17 mouse cellular contexts compared by ENCODE assay signal in the genomic region with DNA sequence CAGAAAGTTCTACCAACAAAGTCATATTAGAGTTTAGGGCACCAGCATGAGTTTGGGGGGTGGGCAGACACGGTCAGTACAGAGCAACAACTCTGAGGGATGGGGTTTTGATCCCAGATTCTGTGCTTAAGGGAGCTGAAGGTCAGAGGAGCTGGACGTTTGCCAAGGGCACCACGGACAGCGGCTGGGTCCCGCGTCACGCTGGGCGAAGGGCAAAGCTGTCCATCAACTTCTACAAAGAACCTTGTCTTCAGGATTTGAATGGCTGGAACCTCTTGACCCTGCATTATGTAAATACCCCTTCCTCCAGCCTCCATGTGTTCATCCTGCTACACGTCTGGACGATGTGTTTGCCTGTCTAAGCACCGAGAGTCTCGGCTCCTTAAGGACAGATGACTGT. TPM values are rescaled to one million over a fixed set of nuclear protein-coding genes. Genes with fewer than 3 reads are reported as not detected.
A peak's percentile ranks its signal among the peaks of the same experiment; 100 is the strongest.
DNase-seq lines count a peak whose midpoint lies in the region; ATAC-seq and TF ChIP-seq lines count a peak whose summit lies in the region.
"Had no signal": no experiment of that assay in that cellular context is flagged by ENCODE, and none has a peak within 500 bp of the region (broad histone marks: within the 10 kb centered on the region; RNA-seq: fewer than 3 reads in every experiment).

No protein-coding gene starts in this region.

- intact Hi-C loops in heart, postnatal 25 days (cut with DNase I): no loop called here

- H3K9ac ChIP-seq in kidney, embryonic 16.5 days (replicated peaks; ENCODE audit: low read length): no peak overlapping the region
- H3K9ac ChIP-seq in forebrain, postnatal 0 days: no peak overlapping the region
- H3K9ac ChIP-seq in forebrain, embryonic 14.5 days (ENCODE audit: low read length): no peak overlapping the region
- H3K9ac ChIP-seq: embryonic facial prominence, embryonic 12.5 days; forebrain, embryonic 13.5 days; heart, embryonic 13.5 days; hindbrain, embryonic 15.5 days; liver, embryonic 13.5 days had no signal

- H3K4me2 ChIP-seq in kidney, embryonic 16.5 days (replicated peaks; ENCODE audit: low read depth, low read length): no peak overlapping the region
- no peak overlapping the region for H3K4me2 ChIP-seq in forebrain, postnatal 0 days (ENCODE audit: low read depth)
- no peak overlapping the region for H3K4me2 ChIP-seq in forebrain, embryonic 14.5 days (ENCODE audit: low read length)
- H3K4me2 ChIP-seq: embryonic facial prominence, embryonic 12.5 days; forebrain, embryonic 13.5 days; heart, embryonic 13.5 days; hindbrain, embryonic 15.5 days; liver, embryonic 13.5 days had no signal

- no peak for ATAC-seq in kidney, embryonic 16.5 days (ENCODE audit: low FRiP score, low TSS enrichment)
- no peak for ATAC-seq in forebrain, postnatal 0 days
- no peak for ATAC-seq in forebrain, embryonic 14.5 days
- ATAC-seq: CD4-positive, CD25-positive, alpha-beta regulatory T cell, adult 4 months; forebrain, embryonic 13.5 days had no signal

- H3K9me3 ChIP-seq in kidney, embryonic 16.5 days (ENCODE audit: low read length): no peaks in the 10 kb centered on the region
- no peaks in the 10 kb centered on the region for H3K9me3 ChIP-seq in forebrain, postnatal 0 days (ENCODE audit: low read length)
- no peaks in the 10 kb centered on the region for H3K9me3 ChIP-seq in forebrain, embryonic 14.5 days (replicated peaks; ENCODE audit: control insufficient read depth, low read length)
- H3K9me3 ChIP-seq: embryonic facial prominence, embryonic 12.5 days; forebrain, embryonic 13.5 days; heart, embryonic 13.5 days; hindbrain, embryonic 15.5 days; liver, embryonic 13.5 days; megakaryocyte, embryonic 14.5 days had no signal

- H3K27ac ChIP-seq in kidney, embryonic 16.5 days (ENCODE audit: low read length): no peak overlapping the region
- H3K27ac ChIP-seq in forebrain, postnatal 0 days (ENCODE audit: low read depth, low read length): no peak overlapping the region
- H3K27ac ChIP-seq in forebrain, embryonic 14.5 days (ENCODE audit: low read depth, low read length): no peak overlapping the region
- H3K27ac ChIP-seq: embryonic facial prominence, embryonic 12.5 days; forebrain, embryonic 13.5 days; gastrocnemius, adult 2 months; heart, embryonic 13.5 days; hindbrain, embryonic 15.5 days; liver, embryonic 13.5 days had no signal

- no peaks in the 10 kb centered on the region for H3K36me3 ChIP-seq in kidney, embryonic 16.5 days (ENCODE audit: insufficient read depth, low read length)
- H3K36me3 ChIP-seq in forebrain, postnatal 0 days (ENCODE audit: insufficient read depth): no peaks in the 10 kb centered on the region
- H3K36me3 ChIP-seq in forebrain, embryonic 14.5 days (ENCODE audit: control insufficient read depth, insufficient read depth, low read length): no peaks in the 10 kb centered on the region
- H3K36me3 ChIP-seq: embryonic facial prominence, embryonic 12.5 days; heart, embryonic 13.5 days; hindbrain, embryonic 15.5 days; liver, embryonic 13.5 days had no signal

- peak; percentile 39 for DNase-seq in kidney, adult 18-20 months
- peak; percentile 17 for DNase-seq in 416B (ENCODE audit: low read depth)
- DNase-seq in adrenal gland, adult 18-20 months (ENCODE audit: low spot score in 2 of 2): peak; percentile 54 to 68
- DNase-seq in kidney, adult 8-10 months: peak; percentile 15 to 31
- DNase-seq in forebrain, postnatal 0 days: no peak
- DNase-seq in forebrain, embryonic 14.5 days (ENCODE audit: low spot score): no peak
- DNase-seq in heart, postnatal 25 days (ENCODE audit: low spot score): no peak
- DNase-seq: cerebellum, adult 2 months; gastrocnemius, adult 2 months; liver, embryonic 13.5 days had no signal

- WGBS in kidney, embryonic 16.5 days: 62% methylated on average over 12 of the region's 12 CpGs
- WGBS in forebrain, postnatal 0 days: 59% methylated on average over 12 of the region's 12 CpGs
- 65% methylated on average over 12 of the region's 12 CpGs for WGBS in forebrain, embryonic 14.5 days

- TF ChIP-seq CTCF in forebrain, postnatal 0 days (IDR thresholded peaks at IDR 0.05; ENCODE audit: low read depth): no peak

- H3K27me3 ChIP-seq in kidney, embryonic 16.5 days (ENCODE audit: insufficient read depth, low read length): no peaks in the 10 kb centered on the region
- H3K27me3 ChIP-seq in forebrain, postnatal 0 days (ENCODE audit: insufficient read depth, low read length): no peaks in the 10 kb centered on the region
- no peaks in the 10 kb centered on the region for H3K27me3 ChIP-seq in forebrain, embryonic 14.5 days (replicated peaks; ENCODE audit: control insufficient read depth, insufficient read depth, low read length)
- H3K27me3 ChIP-seq: embryonic facial prominence, embryonic 12.5 days; forebrain, embryonic 13.5 days; hindbrain, embryonic 15.5 days had no signal

- H3K4me1 ChIP-seq in kidney, embryonic 16.5 days (ENCODE audit: insufficient read depth, low read length): no peaks in the 10 kb centered on the region
- no peaks in the 10 kb centered on the region for H3K4me1 ChIP-seq in forebrain, postnatal 0 days (ENCODE audit: insufficient read depth)
- no peaks in the 10 kb centered on the region for H3K4me1 ChIP-seq in forebrain, embryonic 14.5 days (ENCODE audit: control insufficient read depth, insufficient read depth, low read length)
- H3K4me1 ChIP-seq: embryonic facial prominence, embryonic 12.5 days; forebrain, embryonic 13.5 days; hindbrain, embryonic 15.5 days; liver, embryonic 13.5 days; megakaryocyte, embryonic 14.5 days had no signal

- no peak overlapping the region for H3K4me3 ChIP-seq in kidney, embryonic 16.5 days (ENCODE audit: low read length)
- H3K4me3 ChIP-seq in forebrain, postnatal 0 days (ENCODE audit: low read depth, low read length): no peak overlapping the region
- no peak overlapping the region for H3K4me3 ChIP-seq in forebrain, embryonic 14.5 days (ENCODE audit: low read depth, low read length)
- H3K4me3 ChIP-seq: embryonic facial prominence, embryonic 12.5 days; forebrain, embryonic 13.5 days; gastrocnemius, adult 2 months; heart, embryonic 13.5 days; hindbrain, embryonic 15.5 days; liver, embryonic 13.5 days; megakaryocyte, embryonic 14.5 days had no signal

RNA-seq across cellular contexts. Expression of gene Cfap298, which starts 35.4 kb away (rescaled TPM):
- 43.0 and 44.0 TPM in 2 replicates for polyA plus RNA-seq in kidney, embryonic 16.5 days (2015; fragmentation: Nextera tagmentation; extraction: Ambion mirVana)
- 10 to 100 TPM; 27.5 to 37.6 TPM for total RNA-seq in adrenal gland, adult 18-20 months (2021)
- 28.0 and 28.6 TPM in 2 replicates for total RNA-seq in forebrain, postnatal 0 days (2014; rRNA removed)
- polyA plus RNA-seq in forebrain, postnatal 0 days (2015; fragmentation: Nextera tagmentation; extraction: Ambion mirVana): 73.4 and 79.6 TPM in 2 replicates
- polyA plus RNA-seq in forebrain, embryonic 14.5 days (2014; fragmentation: Nextera tagmentation; extraction: Ambion mirVana): 49.0 and 60.0 TPM in 2 replicates
- total RNA-seq in heart, postnatal 25 days (2021): 10 to 100 TPM; 20.8 to 23.3 TPM

Comparison
In these comparisons a context has a peak if more than half of its experiments do, and no peak if none do; other contexts are left out.
1. DNase-seq: peak in kidney, adult 18-20 months (single experiment), 416B (single experiment), adrenal gland, adult 18-20 months (2 of 2) and kidney, adult 8-10 months (2 of 2); none in forebrain, postnatal 0 days (single experiment), forebrain, embryonic 14.5 days (single experiment) and heart, postnatal 25 days (single experiment).